Mouse (Mus musculus) E14TG2a.4 (cell line): ENCODE results near the gene Gm3594.
"Not testable (repeated sequence)": the region's sequence is repeated elsewhere in the genome, so short reads cannot be mapped to it uniquely, and the experiment has no call there.

Source experiments
- H3K27me3 ChIP-seq: 2 replicates; pipeline ENCODE4 v1.6.1; 2014; ENCODE audit warnings: low read length, control low read depth; ENCODE audit not compliant: insufficient read depth
- H3K36me3 ChIP-seq: 2 replicates; pipeline ENCODE4 v1.6.1; 2014; ENCODE audit warnings: low read length, control low read depth; ENCODE audit not compliant: insufficient read depth
- H3K4me1 ChIP-seq: replicated peaks from 2 replicates; pipeline ENCODE4 v1.6.1; 2014; ENCODE audit warnings: low read depth, low read length, control low read depth
- H3K4me3 ChIP-seq: replicated peaks from 2 replicates; pipeline ENCODE4 v1.5.1; 2014; ENCODE audit warnings: mild to moderate bottlenecking, low read length
- H3K9me3 ChIP-seq: 2 replicates; pipeline ENCODE4 v1.6.1; 2014; ENCODE audit warnings: low read length, control low read depth

The Gm3594 gene

DNA sequence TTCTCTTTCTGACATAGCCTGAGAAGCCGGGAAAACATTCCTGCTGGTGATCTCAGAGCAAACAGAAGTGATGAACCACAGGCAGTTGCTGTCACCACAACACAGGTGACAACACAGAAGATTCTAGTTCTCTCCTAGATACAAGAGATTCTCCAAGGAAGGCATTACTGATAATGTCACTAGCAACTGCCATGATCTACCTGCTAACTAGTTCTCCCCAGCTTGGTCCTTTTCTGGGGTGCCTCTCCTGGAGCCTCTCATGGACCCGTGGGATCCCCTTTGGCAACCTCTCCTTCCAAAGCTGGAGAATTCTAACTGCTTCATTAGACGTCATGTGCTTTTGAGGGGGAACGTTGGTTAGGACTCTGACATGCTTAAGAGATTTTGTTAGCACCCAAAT lies at the start of gene Gm3594:
Gene Gm3594, minus strand, starts transcription at position 101 of the 400 bp plus-strand sequence.
- H3K36me3 ChIP-seq: not testable (repeated sequence)

DNA sequence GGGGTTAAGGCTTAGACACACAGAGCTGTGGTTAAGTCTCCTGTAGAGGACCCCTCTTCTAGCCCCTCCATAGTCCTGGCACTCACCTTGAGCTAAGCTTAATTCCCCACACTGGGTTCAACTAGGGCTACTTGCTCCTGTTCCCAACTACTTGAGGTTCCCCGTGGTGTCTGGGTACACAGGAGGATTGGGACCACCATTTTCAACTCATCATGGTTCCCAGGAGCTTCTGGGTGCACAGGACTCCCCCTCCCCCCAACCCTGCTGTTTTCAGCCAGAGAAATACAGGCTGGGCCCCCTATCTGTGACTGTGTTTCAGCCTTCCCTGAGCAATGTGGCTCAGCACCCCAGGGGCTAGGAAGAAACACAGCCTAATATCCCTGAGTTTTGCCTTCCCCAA lies 41.9 kb upstream of the Gm3594 start:
- not testable (repeated sequence) for H3K36me3 ChIP-seq, H3K27me3 ChIP-seq, H3K4me3 ChIP-seq, H3K9me3 ChIP-seq, H3K4me1 ChIP-seq

More for the DNA sequence above, at the start of gene Gm3594:
- H3K9me3 ChIP-seq, H3K4me1 ChIP-seq, H3K4me3 ChIP-seq, H3K27me3 ChIP-seq: not testable (repeated sequence)

DNA sequence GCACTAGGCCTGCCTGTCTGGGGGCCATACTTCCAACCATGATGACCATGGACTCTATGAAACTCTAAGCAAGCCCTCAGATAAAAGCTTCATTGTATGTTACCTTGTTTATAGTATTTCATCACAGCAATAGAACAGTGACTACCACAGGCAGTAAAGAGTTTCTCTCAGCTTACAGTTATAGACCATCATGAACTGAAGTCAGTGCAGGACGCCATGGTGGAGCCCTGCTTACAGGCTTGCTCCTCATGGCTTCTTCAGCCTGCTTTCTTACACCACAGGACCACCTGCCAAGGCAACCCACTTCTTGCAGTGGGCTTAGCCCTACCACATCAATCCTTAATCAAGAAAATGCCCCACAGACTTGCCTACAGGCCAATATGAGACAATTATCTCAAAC lies 41.1 kb upstream of the Gm3594 start:
- H3K4me1 ChIP-seq, H3K27me3 ChIP-seq: not testable (repeated sequence)

DNA sequence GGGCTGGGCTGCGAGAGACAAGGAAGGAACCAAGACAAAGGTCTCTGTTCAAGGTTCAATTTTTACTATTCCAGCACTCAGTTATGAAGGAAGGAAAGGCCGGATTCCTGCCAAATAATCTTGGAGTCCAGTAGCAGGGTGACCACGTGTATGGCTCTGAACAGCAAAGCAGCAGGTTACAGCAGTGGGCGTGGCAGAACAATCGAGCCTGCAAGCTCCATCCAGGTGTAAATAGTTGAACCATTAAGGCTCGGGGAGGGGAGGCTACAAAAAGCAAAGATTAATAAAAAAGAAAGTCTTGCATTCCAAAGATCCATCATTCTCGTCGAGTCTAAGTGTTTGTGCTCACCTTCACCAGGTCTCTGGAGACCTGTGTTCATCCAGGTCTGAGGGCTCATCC lies 37.7 kb upstream of the Gm3594 start:
- not testable (repeated sequence) for H3K4me3 ChIP-seq, H3K9me3 ChIP-seq, H3K4me1 ChIP-seq, H3K27me3 ChIP-seq, H3K36me3 ChIP-seq

More for the DNA sequence above, 41.1 kb upstream of the Gm3594 start:
- H3K36me3 ChIP-seq, H3K9me3 ChIP-seq, H3K4me3 ChIP-seq: not testable (repeated sequence)

DNA sequence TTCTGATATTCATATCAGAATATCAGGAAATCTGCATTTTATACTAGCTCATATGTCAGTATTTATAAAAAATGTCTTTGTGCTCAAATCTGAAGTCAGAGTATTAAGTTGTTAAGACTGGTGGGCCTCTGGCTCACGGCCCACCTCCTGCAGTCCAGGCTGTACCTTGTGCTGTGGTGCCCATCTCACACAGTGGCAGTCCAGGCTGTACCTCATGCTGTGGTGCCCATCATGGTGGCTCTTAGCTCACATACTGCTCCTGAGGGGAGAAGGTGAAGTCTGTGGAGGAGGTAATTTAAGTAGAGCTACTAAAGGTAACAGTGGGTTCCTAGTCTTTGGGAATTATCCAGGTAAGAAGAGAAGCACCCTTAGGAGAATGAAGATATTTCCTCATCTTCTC lies 27.4 kb upstream of the Gm3594 start:
- H3K4me3 ChIP-seq, H3K27me3 ChIP-seq, H3K36me3 ChIP-seq, H3K9me3 ChIP-seq, H3K4me1 ChIP-seq: not testable (repeated sequence)

DNA sequence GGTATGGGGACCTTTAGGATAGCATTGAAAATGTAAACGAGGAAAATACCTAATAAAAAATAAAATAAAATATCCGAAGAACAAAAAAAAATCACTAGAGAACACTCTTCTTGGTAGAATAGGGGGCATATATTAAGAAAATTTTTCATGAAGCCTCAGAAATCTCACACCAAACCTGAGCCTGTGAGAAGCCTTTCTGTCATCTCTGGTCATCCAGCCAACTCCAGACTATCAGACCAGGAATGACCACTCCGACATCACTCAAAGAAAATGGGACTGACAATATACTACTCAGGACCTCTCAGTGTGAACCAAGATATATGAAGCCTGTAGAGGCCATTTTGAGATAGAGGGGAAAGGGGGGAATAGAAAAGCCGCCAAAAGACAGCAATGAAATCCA lies 3.6 kb downstream of the Gm3594 start:
- H3K36me3 ChIP-seq, H3K27me3 ChIP-seq, H3K9me3 ChIP-seq, H3K4me3 ChIP-seq, H3K4me1 ChIP-seq: not testable (repeated sequence)

DNA sequence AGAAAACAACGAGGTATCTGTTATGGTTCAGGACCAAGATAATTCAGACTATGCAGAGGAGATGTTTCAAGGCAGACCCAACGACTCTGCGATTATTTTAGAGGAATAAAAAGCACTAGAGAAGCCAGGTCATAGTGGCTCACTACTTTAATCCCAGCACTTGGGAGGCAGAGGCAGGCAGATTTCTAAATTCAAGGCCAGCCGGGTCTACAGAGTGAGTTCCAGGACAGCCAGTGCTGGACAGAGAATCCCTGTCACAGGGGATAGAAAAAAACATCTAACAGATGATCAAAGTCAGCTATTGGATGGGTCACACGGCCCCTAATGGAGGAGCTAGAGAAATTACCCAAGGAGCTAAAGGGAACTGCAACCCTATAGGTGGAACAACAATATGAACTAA lies 4.2 kb downstream of the Gm3594 start:
- not testable (repeated sequence) for H3K36me3 ChIP-seq, H3K4me3 ChIP-seq, H3K27me3 ChIP-seq, H3K4me1 ChIP-seq, H3K9me3 ChIP-seq

DNA sequence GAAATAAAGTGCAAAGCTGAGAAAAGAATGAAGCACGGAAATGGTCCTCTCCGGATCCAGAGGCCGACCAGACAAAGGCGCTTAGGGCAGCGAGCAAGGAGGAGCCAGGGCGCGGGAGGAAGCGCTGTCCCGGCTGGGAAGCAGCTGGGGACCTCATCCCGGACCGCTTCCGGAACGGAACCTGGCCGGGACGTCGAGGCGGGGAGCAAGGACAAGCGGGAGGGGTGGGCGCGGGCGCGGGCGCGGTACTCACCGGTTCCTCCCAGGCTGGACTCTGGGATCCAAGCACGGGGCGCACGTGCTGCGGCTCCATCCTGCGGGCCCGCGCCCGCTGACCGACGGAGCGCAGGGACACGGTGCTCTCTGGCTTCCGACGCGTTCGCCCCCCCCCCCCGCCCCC lies 17.6 kb downstream of the Gm3594 start:
- not testable (repeated sequence) for H3K4me3 ChIP-seq, H3K9me3 ChIP-seq, H3K27me3 ChIP-seq, H3K36me3 ChIP-seq, H3K4me1 ChIP-seq

DNA sequence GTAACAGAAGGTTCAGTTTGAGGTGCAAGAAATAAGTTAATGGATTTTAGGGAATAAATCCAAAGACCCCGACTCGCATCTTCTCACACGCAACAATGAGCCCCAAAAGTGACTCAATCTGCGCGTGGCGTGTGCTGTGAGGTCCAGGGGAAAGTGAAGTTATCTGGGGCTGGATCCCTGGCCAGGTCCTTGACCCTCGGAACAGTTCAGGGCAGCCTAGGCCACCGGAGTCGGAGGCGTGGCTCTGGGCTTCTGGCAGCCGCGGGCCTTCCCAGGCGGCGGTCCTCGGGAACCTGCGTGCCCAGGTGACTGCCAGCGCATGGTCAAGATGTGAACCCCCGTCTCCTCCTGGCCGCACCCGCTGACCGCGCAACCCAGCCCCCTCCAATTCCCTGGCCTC lies 18.1 kb downstream of the Gm3594 start:
- H3K36me3 ChIP-seq: not testable (repeated sequence)

DNA sequence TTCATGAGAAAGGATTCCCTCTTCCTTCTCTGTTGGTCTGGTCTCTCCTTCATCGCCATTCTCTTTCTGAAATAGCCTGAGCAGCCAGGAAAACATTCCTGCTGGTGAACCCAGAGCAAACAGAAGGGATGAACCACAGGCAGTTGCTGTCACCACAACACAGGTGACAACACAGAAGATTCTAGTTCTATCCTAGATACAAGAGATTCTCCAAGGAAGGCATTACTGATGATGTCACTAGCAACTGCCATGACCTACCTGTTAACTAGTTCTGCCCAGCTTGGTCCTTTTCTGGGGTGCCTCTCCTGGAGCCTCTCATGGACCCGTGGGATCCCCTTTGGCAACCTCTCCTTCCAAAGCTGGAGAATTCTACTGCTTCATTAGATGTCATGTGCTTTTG lies 32.0 kb downstream of the Gm3594 start, which contains the start of gene Gm3591:
Gene Gm3591, minus strand, starts transcription at position 101 of the 400 bp plus-strand sequence.
- H3K4me1 ChIP-seq, H3K27me3 ChIP-seq, H3K4me3 ChIP-seq, H3K36me3 ChIP-seq, H3K9me3 ChIP-seq: not testable (repeated sequence)

More for the DNA sequence above, 18.1 kb downstream of the Gm3594 start:
- H3K9me3 ChIP-seq, H3K4me3 ChIP-seq, H3K27me3 ChIP-seq, H3K4me1 ChIP-seq: not testable (repeated sequence)

DNA sequence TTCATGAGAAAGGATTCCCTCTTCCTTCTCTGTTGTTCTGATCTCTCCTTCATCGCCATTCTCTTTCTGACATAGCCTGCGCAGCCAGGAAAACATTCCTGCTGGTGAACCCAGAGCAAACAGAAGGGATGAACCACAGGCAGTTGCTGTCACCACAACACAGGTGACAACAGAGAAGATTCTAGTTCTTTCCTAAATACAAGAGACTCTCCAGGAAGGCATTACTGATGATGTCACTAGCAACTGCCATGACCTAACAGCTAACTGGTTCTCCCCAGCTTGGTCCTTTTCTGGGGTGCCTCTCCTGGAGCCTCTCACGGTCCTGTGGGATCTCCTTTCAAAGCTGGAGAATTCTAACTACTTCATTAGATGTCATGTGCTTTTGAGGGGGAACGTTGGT lies 54.2 kb downstream of the Gm3594 start, which contains the start of gene Gm16440:
Gene Gm16440, minus strand, starts transcription at position 101 of the 400 bp plus-strand sequence.
- H3K9me3 ChIP-seq, H3K27me3 ChIP-seq, H3K4me1 ChIP-seq, H3K36me3 ChIP-seq, H3K4me3 ChIP-seq: not testable (repeated sequence)
